Mouse (Mus musculus) thymus, adult 2 months (tissue): ENCODE data around the gene Grn. TPM values are rescaled to one million over a fixed set of nuclear protein-coding genes. Genes with fewer than 3 reads are reported as not detected.
A peak's percentile ranks its signal among the peaks of the same experiment; 100 is the strongest.

Source experiments
- DNase-seq: peaks from one replicate; pipeline ENCODE4 v3.0.0; 2021
- H3K27ac ChIP-seq: fragments of 200-500 bp; 2 replicates; pipeline ENCODE4 v1.5.1; 2012; ENCODE audit warnings: low read length, control low read depth; ENCODE audit not compliant: control insufficient read depth, insufficient read depth
- H3K27me3 ChIP-seq: fragments of 200-500 bp; 2 replicates; pipeline ENCODE4 v1.6.1; 2012; ENCODE audit warnings: mild to moderate bottlenecking, low read length, moderate library complexity, mixed read lengths; ENCODE audit not compliant: control insufficient read depth, insufficient read depth
- H3K36me3 ChIP-seq: fragments of 200-500 bp; 2 replicates; pipeline ENCODE4 v1.6.1; 2012; ENCODE audit warnings: mild to moderate bottlenecking, low read length, moderate library complexity; ENCODE audit not compliant: control insufficient read depth, insufficient read depth
- H3K4me1 ChIP-seq: fragments of 200-500 bp; replicated peaks from 2 replicates; pipeline ENCODE4 v1.6.1; 2012; ENCODE audit warnings: low read length; ENCODE audit not compliant: control insufficient read depth, insufficient read depth
- H3K4me3 ChIP-seq: fragments of 200-500 bp; 2 replicates; pipeline ENCODE4 v1.5.1; 2012; ENCODE audit warnings: mild to moderate bottlenecking, low read length, control low read depth, moderate library complexity; ENCODE audit not compliant: control insufficient read depth, insufficient read depth
- CTCF ChIP-seq: fragments of 200-500 bp; IDR thresholded peaks from 2 replicates; pipeline ENCODE4 v1.5.1; 2012; ENCODE audit warnings: mild to moderate bottlenecking, control low read depth, low read length, moderate library complexity, borderline replicate concordance; ENCODE audit not compliant: control insufficient read depth, poor library complexity, insufficient read depth; ENCODE audit errors: extremely low read depth
- POLR2A ChIP-seq: fragments of 200-500 bp; IDR thresholded peaks from 2 replicates; pipeline ENCODE4 v1.6.1; 2012; ENCODE audit warnings: mild to moderate bottlenecking, low read length, control low read depth, moderate library complexity; ENCODE audit not compliant: control insufficient read depth, poor library complexity, insufficient read depth; ENCODE audit errors: extremely low read depth
- WGBS: fragments of 180-500 bp; shearing (Covaris S2); methylation state at CpG from one replicate; pipeline ENCODE4 v1.1.7; 2018; 5-methylcytosine and 5-hydroxymethylcytosine counted together
- polyA plus RNA-seq: library from polyadenylated mRNA; depleted of rRNA; stranded (reverse); fragments of >200 nt; gene quantifications from 2 replicates; pipeline ENCODE4 v1.2.3, GENCODE M21; 2012

Grn gene
- polyA plus RNA-seq, 1 experiment: 151 TPM

GRCm38 (mm10) chr11:102455740-102456396 lies 25.8 kb downstream of the Grn start:
- DNase-seq: peak; percentile 46

GRCm38 (mm10) chr11:102460541-102460940 lies 30.4 kb downstream of the Grn start:
- Histone ChIP-seq H3K27ac (no peak overlapping the region), H3K4me1 (peaks cover 7% of the 10 kb centered on the region), H3K27me3 (no peaks in the 10 kb centered on the region), H3K4me3 (no peak overlapping the region), H3K36me3 (no peaks in the 10 kb centered on the region)
- no peak for DNase-seq
- 87% methylated on average over 16 of the region's 16 CpGs for WGBS
- TF ChIP-seq POLR2A (no peak), CTCF (no peak)

More at GRCm38 (mm10) chr11:102455740-102456396, 25.8 kb downstream of the Grn start:
- Histone ChIP-seq H3K36me3 (no peaks in the 10 kb centered on the region), H3K27ac (no peak overlapping the region), H3K4me1 (peaks cover 9% of the 10 kb centered on the region), H3K4me3 (peak overlapping the region; percentile 4; the same call in 1 of the 2 replicates), H3K27me3 (no peaks in the 10 kb centered on the region)
- TF ChIP-seq POLR2A (no peak), CTCF (no peak)
- 1% methylated on average over 40 of the region's 40 CpGs for WGBS

- H3K27me3 ChIP-seq: no peaks in the 10 kb centered on the region
- no peak overlapping the region for H3K27ac ChIP-seq
- no peak for TF ChIP-seq CTCF
- no peak for TF ChIP-seq POLR2A
- DNase-seq: no peak
- WGBS: 90% methylated on average over 3 of the region's 3 CpGs
- no peaks in the 10 kb centered on the region for H3K36me3 ChIP-seq
- H3K4me1 ChIP-seq: 0 out of 2 replicates have a peak, but pooled peaks cover under 1% of the 10 kb centered on the region
- H3K4me3 ChIP-seq: no peak overlapping the region
Measured at GRCm38 (mm10) chr11:102461764-102462163, 31.6 kb downstream of the Grn start.

GRCm38 (mm10) chr11:102464901-102465300 lies 34.8 kb downstream of the Grn start:
- Histone ChIP-seq H3K36me3 (no peaks in the 10 kb centered on the region), H3K4me3 (no peak overlapping the region), H3K27ac (no peak overlapping the region), H3K27me3 (no peaks in the 10 kb centered on the region), H3K4me1 (peaks cover 10% of the 10 kb centered on the region)
- TF ChIP-seq CTCF: no peak
- no peak for DNase-seq
- WGBS: 95% methylated on average over 6 of the region's 6 CpGs

GRCm38 (mm10) chr11:102465713-102466436 lies 35.8 kb downstream of the Grn start:
- Histone ChIP-seq H3K4me1 (peaks cover 10% of the 10 kb centered on the region), H3K27ac (no peak overlapping the region)
- 84% methylated on average over 26 of the region's 26 CpGs for WGBS

GRCm38 (mm10) chr11:102467041-102467631 lies 37.0 kb downstream of the Grn start:
- Histone ChIP-seq H3K27me3 (no peaks in the 10 kb centered on the region), H3K4me3 (peak overlapping the region; percentile 33), H3K36me3 (no peaks in the 10 kb centered on the region), H3K4me1 (peaks cover 10% of the 10 kb centered on the region), H3K27ac (no peak overlapping the region)
- WGBS: under 1% methylated on average over 37 of the region's 37 CpGs
- peak; percentile 96 for DNase-seq
- TF ChIP-seq POLR2A: no peak
- no peak for TF ChIP-seq CTCF

More at GRCm38 (mm10) chr11:102465713-102466436, 35.8 kb downstream of the Grn start:
- TF ChIP-seq POLR2A (no peak), CTCF (no peak)
- DNase-seq: no peak
- Histone ChIP-seq H3K36me3 (no peaks in the 10 kb centered on the region), H3K27me3 (no peaks in the 10 kb centered on the region), H3K4me3 (no peak overlapping the region)
